ENCODE assay signal across 20 mouse cellular contexts in genomic region chr17:5874565-5874964, GRCm38 (mm10). TPM values are rescaled to one million over a fixed set of nuclear protein-coding genes. Genes with fewer than 3 reads are reported as not detected.
DNase-seq lines count a peak whose midpoint lies in the region; ATAC-seq and TF ChIP-seq lines count a peak whose summit lies in the region.
"Had no signal": no experiment of that assay in that cellular context is flagged by ENCODE, and none has a peak within 500 bp of the region (broad histone marks: within the 10 kb centered on the region; RNA-seq: fewer than 3 reads in every experiment).

No protein-coding gene starts in this region.

- H3K4me1 ChIP-seq in stomach, embryonic 15.5 days: no peaks in the 10 kb centered on the region

- no peak overlapping the region for H3K4me3 ChIP-seq in gastrocnemius, adult 2 months
- H3K4me3 ChIP-seq in stomach, embryonic 15.5 days (replicated peaks): no peak overlapping the region
- H3K4me3 ChIP-seq: embryonic facial prominence, embryonic 10.5 days; forebrain, embryonic 13.5 days; heart, adult 2 months; heart, embryonic 15.5 days; hindbrain, embryonic 15.5 days had no signal

- H3K36me3 ChIP-seq in stomach, embryonic 15.5 days: no peaks in the 10 kb centered on the region
- H3K36me3 ChIP-seq: embryonic facial prominence, embryonic 10.5 days; heart, embryonic 15.5 days; hindbrain, embryonic 15.5 days had no signal

- H3K27me3 ChIP-seq in stomach, embryonic 15.5 days (replicated peaks): no peaks in the 10 kb centered on the region
- H3K27me3 ChIP-seq: forebrain, embryonic 13.5 days; heart, embryonic 15.5 days; hindbrain, embryonic 15.5 days had no signal

- 95% methylated on average over 1 of the region's 1 CpGs for WGBS in stomach, embryonic 15.5 days

- peak; percentile 35; the same call in 1 of the 2 replicates for ATAC-seq in stomach, embryonic 15.5 days (ENCODE audit: insufficient read depth, low FRiP score, low read depth)
- ATAC-seq: activated CD4-positive, CD25-positive, alpha-beta regulatory T cell, adult 4 months; forebrain, embryonic 13.5 days had no signal

- no peak for DNase-seq in gastrocnemius, adult 2 months
- no peak for DNase-seq in gastrocnemius, postnatal 25 days
- DNase-seq in testis, postnatal 10 days (ENCODE audit: low spot score): peak; percentile 15
- no peak for DNase-seq in testis, postnatal 14 days (ENCODE audit: low spot score)
- no peak for DNase-seq in left cerebral cortex, postnatal 14 days (ENCODE audit: low spot score in 2 of 2)
- no peak for DNase-seq in right cerebral cortex, postnatal 25 days
- DNase-seq: adrenal gland, postnatal 25 days; cerebellum, adult 18-20 months; cerebellum, adult 9-11 months; cerebellum, postnatal 36 days; heart, adult 2 months; kidney, adult 18-20 months had no signal

- no peak for TF ChIP-seq CTCF in gastrocnemius, adult 2 months (IDR thresholded peaks at IDR 0.05)

- H3K4me2 ChIP-seq in stomach, embryonic 15.5 days: no peak overlapping the region
- H3K4me2 ChIP-seq: forebrain, embryonic 13.5 days; heart, embryonic 11.5 days; heart, embryonic 15.5 days; hindbrain, embryonic 15.5 days had no signal

- intact Hi-C loops in gastrocnemius, adult 2 months (cut with DNase I): no loop called here
- intact Hi-C loops in left cerebral cortex, postnatal 14 days (cut with DNase I): no loop called here

- 0 out of 2 replicates have a peak overlapping the region, but pooled peaks have one; percentile 12 for H3K27ac ChIP-seq in gastrocnemius, adult 2 months
- H3K27ac ChIP-seq in stomach, embryonic 15.5 days: no peak overlapping the region
- H3K27ac ChIP-seq: embryonic facial prominence, embryonic 10.5 days; forebrain, embryonic 13.5 days; heart, adult 2 months; heart, embryonic 15.5 days; hindbrain, embryonic 15.5 days had no signal

- no peaks in the 10 kb centered on the region for H3K9me3 ChIP-seq in stomach, embryonic 15.5 days
- H3K9me3 ChIP-seq: embryonic facial prominence, embryonic 10.5 days; forebrain, embryonic 13.5 days; G1E; heart, embryonic 15.5 days; hindbrain, embryonic 15.5 days had no signal

- H3K9ac ChIP-seq in stomach, embryonic 15.5 days: no peak overlapping the region
- H3K9ac ChIP-seq: forebrain, embryonic 13.5 days; heart, embryonic 15.5 days; hindbrain, embryonic 15.5 days had no signal

RNA-seq across cellular contexts. Expression of gene Snx9, which starts 33.4 kb away (rescaled TPM):
- 10 to 100 TPM; 22.9 to 29.6 TPM for total RNA-seq in gastrocnemius, adult 2 months (2021)
- total RNA-seq in gastrocnemius, postnatal 25 days (2021): 10 to 100 TPM; 21.5 to 22.4 TPM
- polyA plus RNA-seq in stomach, embryonic 15.5 days (2015; fragmentation: Nextera tagmentation; extraction: Ambion mirVana): 37.5 and 42.8 TPM in 2 replicates
- 10 to 100 TPM; 11.4 to 12.2 TPM for total RNA-seq in left cerebral cortex, postnatal 14 days (2021)
